Mouse (Mus musculus) liver, postnatal 0 days (tissue): ENCODE results near the gene Glp1r.

Experiments used
- CTCF ChIP-seq: sonication (generic); IDR thresholded peaks from 2 replicates; pipeline ENCODE4 v1.5.1; 2016; ENCODE audit warnings: antibody characterized with exemption, low read depth
- EP300 ChIP-seq: IDR thresholded peaks from 2 replicates; pipeline ENCODE4 v1.6.1; 2016; ENCODE audit warnings: antibody characterized with exemption, low read depth, mild to moderate bottlenecking

GRCm38 (mm10) chr17:30866966-30867365, 34.7 kb upstream of the Glp1r start:
- no peak for TF ChIP-seq CTCF
- TF ChIP-seq EP300 = no peak
